Mouse (Mus musculus) E14TG2a.4 (cell line): ENCODE data around the gene Mapk3.

Source experiments
- CTCF ChIP-seq: conservative IDR thresholded peaks from 2 replicates; pipeline ENCODE4 v1.5.1; 2014; ENCODE audit warnings: low read length
- NANOG ChIP-seq: IDR thresholded peaks from 2 replicates; pipeline ENCODE4 v1.6.1; 2014; ENCODE audit warnings: borderline replicate concordance, low read length, mixed read lengths
- POU5F1 ChIP-seq: IDR thresholded peaks from 2 replicates; pipeline ENCODE4 v1.6.1; 2014; ENCODE audit warnings: low read length, borderline replicate concordance

GRCm38 (mm10) chr7:126801057-126801422, 41.6 kb downstream of the Mapk3 start:
- TF ChIP-seq CTCF (no peak), POU5F1 (no peak), NANOG (no peak)
